Mouse (Mus musculus) testis, adult 2 months (tissue): ENCODE data around the gene Nrxn2.

ENCODE experiments used
- CTCF ChIP-seq: fragments of 200-500 bp; IDR thresholded peaks from 2 replicates; pipeline ENCODE4 v1.5.1; 2012; ENCODE audit warnings: low read depth, mild to moderate bottlenecking, inconsistent platforms, low read length, moderate library complexity; ENCODE audit not compliant: control insufficient read depth, insufficient read depth, insufficient replicate concordance
- POLR2A ChIP-seq: fragments of 200-500 bp; IDR thresholded peaks from 2 replicates; pipeline ENCODE4 v1.6.1; 2012; ENCODE audit warnings: low read depth, mild to moderate bottlenecking, inconsistent platforms, low read length, moderate library complexity; ENCODE audit not compliant: control insufficient read depth

- TF ChIP-seq CTCF (no peak), POLR2A (no peak)
Observed at GRCm38 (mm10) chr19:6525023-6525422, 106.5 kb downstream of the Nrxn2 start.
